Mouse (Mus musculus): ENCODE measurements around the gene Sphk1.

Sphk1 gene

GRCm38 (mm10) chr11:116580711-116581375 lies 50.1 kb downstream of the Sphk1 start:
- DNase-seq, result peak; percentile 32 to 70

- peak; percentile 85 to 94 for DNase-seq
These were observed 50.7 kb downstream of the Sphk1 start, which contains the start of gene Ube2o for GRCm38 (mm10) chr11:116581376-116581814. Ube2o (minus strand) TSS chr11:116581447.

DNA sequence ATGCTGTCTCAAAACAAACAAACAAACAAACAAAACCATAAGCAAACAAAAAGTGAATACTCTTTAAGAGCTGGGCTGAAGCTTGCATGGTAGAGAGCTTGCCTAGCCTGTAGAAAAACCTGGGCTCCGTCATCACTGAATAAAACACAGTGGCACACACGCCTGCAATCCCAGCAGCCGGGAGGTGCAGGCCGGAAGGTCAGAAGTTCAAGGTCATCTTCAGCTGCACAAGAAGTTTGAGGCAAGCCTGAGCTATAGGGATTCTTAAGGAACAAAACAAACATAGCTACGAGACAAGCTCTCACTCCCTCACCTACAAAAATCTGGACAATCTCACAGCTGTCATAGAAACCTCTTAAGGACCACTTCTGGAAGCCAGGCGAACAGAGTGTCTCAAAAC lies 55.0 kb downstream of the Sphk1 start:
- no peak for DNase-seq
